Mouse (Mus musculus) c-Kit-positive CD71-positive TER-119-negative erythroid progenitor cells, embryonic 14.5 days (primary cell): ENCODE results near the gene Atmin.
A peak's percentile ranks its signal among the peaks of the same experiment; 100 is the strongest.

Experiments used
- DNase-seq: peaks from one replicate; pipeline ENCODE4 v3.0.0-alpha.2; 2013; ENCODE audit warnings: low read depth

The Atmin gene

DNA sequence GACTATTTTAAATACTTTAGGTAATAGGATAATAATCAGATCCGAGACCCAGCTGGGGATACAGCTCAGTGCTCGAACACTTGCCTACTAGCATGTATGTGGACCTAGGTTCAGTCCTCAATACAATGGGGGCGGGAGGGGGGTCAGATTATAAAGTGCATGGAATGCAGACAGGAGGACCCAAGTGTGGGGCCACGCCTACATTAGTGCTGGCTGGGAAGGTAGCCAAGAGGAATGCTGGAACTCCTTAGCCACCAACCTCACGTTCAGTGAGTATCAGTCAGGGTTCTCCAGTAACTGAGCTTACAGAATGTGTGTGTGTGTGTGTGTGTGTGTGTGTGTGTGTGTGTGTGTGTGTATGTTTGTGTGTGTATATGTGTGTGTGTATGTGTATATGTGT lies 8.2 kb downstream of the Atmin start:
- no peak for DNase-seq

GRCm38 (mm10) chr8:116951778-116952177 lies 8.6 kb downstream of the Atmin start:
- DNase-seq = no peak

- DNase-seq = no peak
Measured at GRCm38 (mm10) chr8:116952428-116952827, 9.2 kb downstream of the Atmin start.

- no peak for DNase-seq
Measured at GRCm38 (mm10) chr8:116954415-116954814, 11.2 kb downstream of the Atmin start.

- DNase-seq = no peak
Measured at GRCm38 (mm10) chr8:116969531-116969930, 26.3 kb downstream of the Atmin start.

- DNase-seq = no peak
Measured at GRCm38 (mm10) chr8:116975066-116975465, 31.9 kb downstream of the Atmin start.

DNA sequence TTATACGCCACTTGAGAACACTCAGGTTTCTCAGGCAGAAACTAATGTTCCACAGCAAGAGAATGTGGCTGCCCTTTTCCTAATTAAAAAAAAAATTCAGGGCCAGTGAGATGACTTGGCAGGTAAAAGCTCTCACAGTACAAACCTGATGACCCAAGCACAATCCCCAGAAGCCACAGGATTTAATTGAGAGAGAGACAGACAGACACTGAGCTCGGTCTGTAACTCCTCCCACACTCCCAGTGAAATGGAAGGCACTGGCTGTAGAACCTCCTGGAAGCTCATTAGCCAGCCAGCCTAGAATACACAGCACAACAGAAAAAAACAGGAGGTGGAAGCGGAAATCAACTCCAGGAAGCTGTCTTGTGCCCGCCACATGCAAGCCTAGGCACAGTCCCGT lies 32.4 kb downstream of the Atmin start:
- no peak for DNase-seq

- no peak for DNase-seq
Measured at GRCm38 (mm10) chr8:116978052-116978451, 34.9 kb downstream of the Atmin start.

GRCm38 (mm10) chr8:116978631-116979256 lies 35.6 kb downstream of the Atmin start, which contains the start of gene 1700030J22Rik:
1700030J22Rik (minus strand) TSS chr8:116978959.
- DNase-seq = peak; percentile 98

- peak; percentile 73 for DNase-seq
Measured at GRCm38 (mm10) chr8:116980117-116980516, 36.9 kb downstream of the Atmin start.

- DNase-seq = no peak
Measured at GRCm38 (mm10) chr8:116989842-116990241, 46.6 kb downstream of the Atmin start.

DNA sequence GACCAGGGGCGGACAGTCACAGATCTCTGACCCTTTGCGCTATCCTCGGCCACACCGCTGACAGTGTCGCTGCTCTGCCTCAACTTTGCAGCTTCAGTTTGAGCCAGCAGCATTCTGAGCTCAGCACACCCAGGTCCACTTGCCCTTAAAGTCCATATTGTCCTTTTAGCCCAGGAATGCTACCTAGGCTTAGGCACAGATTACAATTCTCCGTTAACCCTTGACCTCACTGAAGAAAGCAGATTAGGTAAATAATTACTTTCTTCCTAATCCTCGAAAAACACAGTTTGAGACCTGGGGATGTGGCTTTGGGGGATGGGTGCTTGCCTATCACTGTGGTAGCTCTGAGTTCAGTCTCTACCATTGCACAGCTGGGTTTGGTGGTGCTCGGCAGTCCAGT lies 48.0 kb downstream of the Atmin start:
- DNase-seq = no peak

GRCm38 (mm10) chr8:116992176-116992971 lies 49.2 kb downstream of the Atmin start:
- peak; percentile 23 for DNase-seq

DNA sequence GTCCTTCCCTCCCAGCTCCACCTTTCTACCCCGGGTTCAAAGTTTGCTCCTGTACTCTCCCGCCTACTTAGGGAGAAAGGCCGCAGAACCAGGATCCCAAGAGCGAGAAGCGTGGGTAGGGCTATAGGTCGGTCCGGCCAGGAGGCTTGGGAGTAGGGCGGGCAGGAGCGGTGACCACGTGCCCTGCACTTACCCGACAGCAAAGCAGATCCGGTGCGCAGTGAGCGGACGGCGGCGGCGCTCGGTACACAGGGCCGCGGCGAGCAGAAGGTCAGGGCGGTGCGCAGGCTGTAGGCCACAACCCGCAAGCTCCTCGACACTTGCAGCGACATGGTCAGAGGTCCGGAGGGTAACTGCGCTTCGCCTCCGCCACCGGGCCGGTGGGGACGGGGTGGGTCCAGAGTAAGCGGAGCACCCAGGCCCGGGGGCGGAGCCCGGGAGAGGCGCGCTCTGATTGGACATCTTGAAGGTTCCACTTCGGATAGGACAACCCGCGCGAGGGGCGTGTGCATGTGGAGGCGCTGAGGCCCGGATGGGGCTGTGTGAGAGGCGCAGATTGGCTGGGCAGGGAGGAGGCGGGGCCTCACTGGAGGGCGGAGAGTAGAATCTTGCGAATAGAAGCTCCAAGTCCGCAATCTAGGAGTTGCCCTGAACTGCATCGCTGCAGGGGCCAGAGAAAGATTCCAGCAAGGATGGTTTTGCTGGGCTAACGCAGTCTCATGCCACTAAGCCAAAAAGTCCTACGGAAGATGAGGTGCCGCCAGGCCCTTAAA lies 50.1 kb downstream of the Atmin start, which contains the start of gene Gcsh:
Gcsh (minus strand) TSS at position 443 of the 773 bp plus-strand sequence.
- DNase-seq = peak; percentile 98

GRCm38 (mm10) chr8:116994016-116994716 lies 51.0 kb downstream of the Atmin start:
- no peak for DNase-seq
